Mouse (Mus musculus) bone marrow, adult 2 months (tissue): ENCODE data around the gene Ptprt. TPM values are rescaled to one million over a fixed set of nuclear protein-coding genes. Genes with fewer than 3 reads are reported as not detected.

Experiments used
- H3K27ac ChIP-seq: fragments of 200-500 bp; 2 replicates; pipeline ENCODE4 v1.5.1; 2012; ENCODE audit warnings: low read depth, mild to moderate bottlenecking, control low read depth, inconsistent platforms, low read length; ENCODE audit not compliant: control insufficient read depth, poor library complexity, insufficient read depth
- H3K4me1 ChIP-seq: fragments of 200-500 bp; 2 replicates; pipeline ENCODE4 v1.6.1; 2011; ENCODE audit warnings: low read length; ENCODE audit not compliant: control insufficient read depth, insufficient read depth
- H3K4me3 ChIP-seq: fragments of 200-500 bp; replicated peaks from 2 replicates; pipeline ENCODE3; 2011; ENCODE audit warnings: mild to moderate bottlenecking, low read depth, low read length, control low read depth; ENCODE audit not compliant: control insufficient read depth
- CTCF ChIP-seq: fragments of 200-500 bp; IDR thresholded peaks from 2 replicates; pipeline ENCODE4 v1.5.1; 2011; ENCODE audit warnings: low read length, control low read depth; ENCODE audit not compliant: control insufficient read depth, insufficient read depth
- POLR2A ChIP-seq: fragments of 200-500 bp; IDR thresholded peaks from 2 replicates; pipeline ENCODE4 v1.6.1; 2011; ENCODE audit warnings: low read depth, mild to moderate bottlenecking, control low read depth, low read length, borderline replicate concordance; ENCODE audit not compliant: control insufficient read depth
- WGBS: fragments of 180-500 bp; shearing (Covaris S2); methylation state at CpG from one replicate; pipeline ENCODE4 v1.1.7; 2018; 5-methylcytosine and 5-hydroxymethylcytosine counted together
- polyA plus RNA-seq: library from polyadenylated mRNA; stranded (reverse); fragments of >200 nt; gene quantifications from 2 replicates; pipeline ENCODE4 v1.2.4, GENCODE M21; 2011; ENCODE audit warnings: low replicate concordance; ENCODE audit not compliant: missing spikeins, insufficient read depth, insufficient read length

The Ptprt gene
- polyA plus RNA-seq, 1 experiment: not detected

- Histone ChIP-seq H3K27ac (no peak overlapping the region), H3K4me1 (no peaks in the 10 kb centered on the region), H3K4me3 (no peak overlapping the region)
- no peak for TF ChIP-seq CTCF
- no peak for TF ChIP-seq POLR2A
- WGBS: 52% methylated on average over 3 of the region's 3 CpGs
Measured at GRCm38 (mm10) chr2:162418181-162418580, 242.8 kb downstream of the Ptprt start.

GRCm38 (mm10) chr2:162413073-162413812 lies 247.7 kb downstream of the Ptprt start:
- H3K4me3 ChIP-seq: no peak overlapping the region
- no peak for TF ChIP-seq CTCF
- no peaks in the 10 kb centered on the region for H3K4me1 ChIP-seq
- 72% methylated on average over 5 of the region's 5 CpGs for WGBS
- H3K27ac ChIP-seq: no peak overlapping the region

- TF ChIP-seq POLR2A (no peak), CTCF (no peak)
- Histone ChIP-seq H3K4me1 (no peaks in the 10 kb centered on the region), H3K4me3 (no peak overlapping the region), H3K27ac (no peak overlapping the region)
- 70% methylated on average over 4 of the region's 4 CpGs for WGBS
Measured at GRCm38 (mm10) chr2:162411014-162411413, 249.9 kb downstream of the Ptprt start.

GRCm38 (mm10) chr2:162409245-162409644 lies 251.7 kb downstream of the Ptprt start:
- no peak for TF ChIP-seq POLR2A
- WGBS: 71% methylated on average over 8 of the region's 8 CpGs
- H3K4me1 ChIP-seq: no peaks in the 10 kb centered on the region
- no peak overlapping the region for H3K27ac ChIP-seq
- H3K4me3 ChIP-seq: no peak overlapping the region

GRCm38 (mm10) chr2:162401316-162402100 lies 259.4 kb downstream of the Ptprt start:
- TF ChIP-seq CTCF (no peak), POLR2A (no peak)
- no peaks in the 10 kb centered on the region for H3K4me1 ChIP-seq
- H3K27ac ChIP-seq: no peak overlapping the region
- WGBS: 55% methylated on average over 6 of the region's 6 CpGs
- H3K4me3 ChIP-seq: no peak overlapping the region

- H3K27ac ChIP-seq: no peak overlapping the region
- H3K4me3 ChIP-seq: no peak overlapping the region
- TF ChIP-seq CTCF (no peak), POLR2A (no peak)
- 55% methylated on average over 6 of the region's 6 CpGs for WGBS
- no peaks in the 10 kb centered on the region for H3K4me1 ChIP-seq
Measured at GRCm38 (mm10) chr2:162394601-162395000, 266.3 kb downstream of the Ptprt start.

- Histone ChIP-seq H3K4me1 (no peaks in the 10 kb centered on the region), H3K27ac (no peak overlapping the region), H3K4me3 (no peak overlapping the region)
- 78% methylated on average over 4 of the region's 4 CpGs for WGBS
- TF ChIP-seq POLR2A: no peak
- no peak for TF ChIP-seq CTCF
Measured at GRCm38 (mm10) chr2:162391834-162392233, 269.1 kb downstream of the Ptprt start.

- H3K4me3 ChIP-seq: no peak overlapping the region
- no peak overlapping the region for H3K27ac ChIP-seq
- WGBS: 81% methylated on average over 7 of the region's 7 CpGs
- TF ChIP-seq POLR2A: no peak
- no peak for TF ChIP-seq CTCF
- no peaks in the 10 kb centered on the region for H3K4me1 ChIP-seq
Measured at GRCm38 (mm10) chr2:162377309-162377708, 283.6 kb downstream of the Ptprt start.

GRCm38 (mm10) chr2:162349047-162349446 lies 311.9 kb downstream of the Ptprt start:
- Histone ChIP-seq H3K27ac (no peak overlapping the region), H3K4me1 (no peaks in the 10 kb centered on the region), H3K4me3 (no peak overlapping the region)
- WGBS: 35% methylated on average over 1 of the region's 1 CpGs
- TF ChIP-seq POLR2A (no peak), CTCF (no peak)
